Comparison of ENCODE assay signal across 32 mouse cellular contexts in the genomic region with DNA sequence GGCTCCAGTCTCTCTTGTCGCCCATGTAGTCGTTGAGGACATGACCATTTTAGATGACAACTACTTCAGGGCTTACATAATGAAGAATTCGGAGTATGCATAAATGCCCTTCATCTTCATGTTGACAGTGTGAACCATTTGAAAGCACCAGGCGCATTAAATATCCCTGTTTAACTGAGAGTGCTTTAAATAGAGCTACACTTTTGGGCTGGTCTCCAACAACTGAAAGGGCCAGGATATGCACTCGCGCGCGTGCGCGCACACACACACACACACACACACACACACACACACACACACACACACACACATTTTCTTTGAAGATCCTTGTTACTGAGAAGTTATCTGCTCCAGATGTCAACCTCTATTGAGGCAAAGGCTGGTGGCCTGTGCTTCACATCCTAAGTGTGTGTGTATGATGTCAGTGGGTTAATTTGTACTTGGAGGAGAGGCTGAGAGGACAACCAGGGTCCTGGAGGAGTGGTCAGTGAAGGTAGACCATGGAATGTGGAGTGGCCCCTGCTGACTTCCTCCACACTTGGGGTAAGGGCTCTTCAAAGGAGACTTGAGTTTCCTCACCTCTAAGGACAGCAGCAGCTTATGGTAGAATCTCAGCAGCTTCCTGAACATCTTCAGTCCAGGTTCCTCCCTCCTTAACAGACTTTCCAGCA. TPM values are rescaled to one million over a fixed set of nuclear protein-coding genes. Genes with fewer than 3 reads are reported as not detected.
A peak's percentile ranks its signal among the peaks of the same experiment; 100 is the strongest.
DNase-seq lines count a peak whose midpoint lies in the region; ATAC-seq and TF ChIP-seq lines count a peak whose summit lies in the region.
"Had no signal": no experiment of that assay in that cellular context is flagged by ENCODE, and none has a peak within 500 bp of the region (broad histone marks: within the 10 kb centered on the region; RNA-seq: fewer than 3 reads in every experiment).

No protein-coding gene starts in this region.

- H3K27me3 ChIP-seq in heart, embryonic 14.5 days (ENCODE audit: control insufficient read depth, insufficient read depth, low read length) = no peaks in the 10 kb centered on the region
- H3K27me3 ChIP-seq in lung, postnatal 0 days (replicated peaks; ENCODE audit: insufficient read depth, low read length) = no peaks in the 10 kb centered on the region
- H3K27me3 ChIP-seq: forebrain, embryonic 13.5 days; hindbrain, embryonic 15.5 days; limb, embryonic 15.5 days; liver, embryonic 13.5 days; midbrain, embryonic 13.5 days; Patski; stomach, embryonic 15.5 days had no signal

- H3K27ac ChIP-seq in heart, embryonic 14.5 days (replicated peaks in 1 of 2; ENCODE audit: control insufficient read depth in 1 of 2, insufficient read depth in 1 of 2, low read depth in 2 of 2, low read length in 2 of 2) = peak overlapping the region in 1 of 2 experiments; percentile 71; a peak in 3 of 4 replicates
- 0 out of 2 replicates have a peak overlapping the region, but pooled peaks have one; percentile 33 for H3K27ac ChIP-seq in lung, postnatal 0 days (ENCODE audit: low read length)
- H3K27ac ChIP-seq: forebrain, embryonic 13.5 days; hindbrain, embryonic 10.5 days; hindbrain, embryonic 15.5 days; limb, embryonic 10.5 days; limb, embryonic 15.5 days; liver, embryonic 13.5 days; macrophage; midbrain, embryonic 13.5 days; stomach, embryonic 15.5 days had no signal

- intact Hi-C loops in heart, postnatal 14 days (cut with DNase I) = no loop called here

- H3K9ac ChIP-seq in heart, embryonic 14.5 days (ENCODE audit: low read length) = no peak overlapping the region
- H3K9ac ChIP-seq in lung, postnatal 0 days (replicated peaks; ENCODE audit: low read depth) = no peak overlapping the region
- H3K9ac ChIP-seq: forebrain, embryonic 13.5 days; hindbrain, embryonic 15.5 days; limb, embryonic 15.5 days; liver, embryonic 13.5 days; midbrain, embryonic 13.5 days; stomach, embryonic 15.5 days had no signal

- no peak for DNase-seq in heart, adult 11 months
- peak; percentile 25 for DNase-seq in heart, postnatal 4 days
- DNase-seq in heart, postnatal 14 days = no peak
- peak; percentile 86 for DNase-seq in lung, postnatal 0 days (ENCODE audit: low spot score)
- DNase-seq in spleen, postnatal 4 days (ENCODE audit: low spot score in 2 of 2) = no peak
- DNase-seq in kidney, postnatal 10 days = no peak
- DNase-seq: adrenal gland, postnatal 10 days; cerebellum, adult 8-10 months; cerebellum, postnatal 25 days; gastrocnemius, postnatal 10 days; kidney, adult 11 months; kidney, postnatal 4 days; liver, embryonic 13.5 days; retina, postnatal 1 day; right cerebral cortex, postnatal 14 days had no signal

- no peak for ATAC-seq in heart, embryonic 14.5 days (ENCODE audit: insufficient number of reproducible peaks, insufficient read depth, low FRiP score, low read depth)
- peak; percentile 99 for ATAC-seq in lung, postnatal 0 days
- ATAC-seq: forebrain, embryonic 13.5 days; inflammation-experienced regulatory T-cells, adult 6 months; midbrain, embryonic 13.5 days; Patski had no signal

- no peaks in the 10 kb centered on the region for H3K36me3 ChIP-seq in heart, embryonic 14.5 days (ENCODE audit: control insufficient read depth, insufficient read depth, low read length)
- H3K36me3 ChIP-seq in lung, postnatal 0 days (ENCODE audit: insufficient read depth, low read length) = no peaks in the 10 kb centered on the region
- H3K36me3 ChIP-seq: hindbrain, embryonic 10.5 days; hindbrain, embryonic 15.5 days; limb, embryonic 10.5 days; limb, embryonic 15.5 days; liver, embryonic 13.5 days; midbrain, embryonic 13.5 days; stomach, embryonic 15.5 days had no signal

- peaks cover 3 to 12% of the 10 kb centered on the region in 2 experiments for H3K4me1 ChIP-seq in heart, embryonic 14.5 days (ENCODE audit: control insufficient read depth in 2 of 2, insufficient read depth in 2 of 2, low read length in 2 of 2)
- no peaks in the 10 kb centered on the region for H3K4me1 ChIP-seq in lung, postnatal 0 days (ENCODE audit: insufficient read depth, low read depth, low read length)
- H3K4me1 ChIP-seq: forebrain, embryonic 13.5 days; hindbrain, embryonic 10.5 days; hindbrain, embryonic 15.5 days; limb, embryonic 10.5 days; limb, embryonic 15.5 days; liver, embryonic 13.5 days; midbrain, embryonic 13.5 days; stomach, embryonic 15.5 days had no signal

- H3K9me3 ChIP-seq in heart, embryonic 14.5 days (ENCODE audit: control insufficient read depth, low read length) = no peaks in the 10 kb centered on the region
- no peaks in the 10 kb centered on the region for H3K9me3 ChIP-seq in lung, postnatal 0 days (ENCODE audit: low read length)
- H3K9me3 ChIP-seq: forebrain, embryonic 13.5 days; hindbrain, embryonic 10.5 days; hindbrain, embryonic 15.5 days; limb, embryonic 10.5 days; limb, embryonic 15.5 days; liver, embryonic 13.5 days; midbrain, embryonic 13.5 days; stomach, embryonic 15.5 days had no signal

- H3K4me3 ChIP-seq in heart, embryonic 14.5 days (ENCODE audit: control insufficient read depth in 1 of 2, insufficient read depth in 1 of 2, low read depth in 1 of 2, low read length in 2 of 2) = no peak overlapping the region
- no peak overlapping the region for H3K4me3 ChIP-seq in lung, postnatal 0 days (ENCODE audit: low read depth, low read length)
- H3K4me3 ChIP-seq: forebrain, embryonic 13.5 days; hindbrain, embryonic 10.5 days; hindbrain, embryonic 15.5 days; limb, embryonic 10.5 days; limb, embryonic 15.5 days; liver, embryonic 13.5 days; midbrain, embryonic 13.5 days; stomach, embryonic 15.5 days had no signal

- peak; percentile 86 for TF ChIP-seq EP300 in lung, postnatal 0 days (IDR thresholded peaks at IDR 0.05)

- TF ChIP-seq CTCF in lung, postnatal 0 days (IDR thresholded peaks at IDR 0.05) = no peak

- 33% methylated on average over 10 of the region's 10 CpGs for WGBS in heart, embryonic 14.5 days
- WGBS in lung, postnatal 0 days = 56% methylated on average over 10 of the region's 10 CpGs

- H3K4me2 ChIP-seq in heart, embryonic 14.5 days (ENCODE audit: low read length) = 0 out of 2 replicates have a peak overlapping the region, but pooled peaks have one; percentile 11
- no peak overlapping the region for H3K4me2 ChIP-seq in lung, postnatal 0 days (replicated peaks; ENCODE audit: low read depth, low read length)
- H3K4me2 ChIP-seq: forebrain, embryonic 13.5 days; hindbrain, embryonic 15.5 days; limb, embryonic 15.5 days; liver, embryonic 13.5 days; midbrain, embryonic 13.5 days; stomach, embryonic 15.5 days had no signal

RNA-seq across cellular contexts. Expression of gene Dhrs7c, which starts 37.6 kb away (rescaled TPM):
- polyA plus RNA-seq in heart, embryonic 14.5 days (2014; fragmentation: Nextera tagmentation; extraction: Ambion mirVana) = 13.0 and 14.7 TPM in 2 replicates
- total RNA-seq in heart, postnatal 4 days (2021) = 100 to 1,000 TPM; 130 to 156 TPM
- total RNA-seq in heart, postnatal 14 days (2021) = 100 to 1,000 TPM; 256 to 271 TPM
- polyA plus RNA-seq in lung, postnatal 0 days (2015; fragmentation: Nextera tagmentation; extraction: Ambion mirVana) = 0.45 and 0.66 TPM in 2 replicates
- total RNA-seq: layer of hippocampus, adult 8-10 months; megakaryocyte-erythroid progenitor cell, adult 5-6 weeks; MEL had no signal
- polyA plus RNA-seq: embryonic facial prominence, embryonic 11.5 days; forebrain, embryonic 13.5 days; hindbrain, embryonic 10.5 days; hindbrain, embryonic 15.5 days; inflammation-experienced regulatory T-cells, adult 6 months; limb, embryonic 10.5 days; liver, embryonic 13.5 days; macrophage; midbrain, embryonic 13.5 days; neural tube, embryonic 14.5 days; Patski; small intestine, adult 2 months had no signal

Comparison
In these comparisons a context has a peak if more than half of its experiments do, and no peak if none do; other contexts are left out.
1. DNase-seq: peak in heart, postnatal 4 days (single experiment) and lung, postnatal 0 days (single experiment); none in heart, adult 11 months (single experiment), heart, postnatal 14 days (0 of 2), spleen, postnatal 4 days (0 of 2) and kidney, postnatal 10 days (single experiment).